Mouse (Mus musculus) neutrophil, adult 65 days (primary cell): ENCODE data around the gene Srp54b. TPM values are rescaled to one million over a fixed set of nuclear protein-coding genes. Genes with fewer than 3 reads are reported as not detected.

ENCODE experiments used
- total RNA-seq: library from RNA; stranded (reverse); gene quantifications from 2 replicates; pipeline ENCODE4 v1.2.4, GENCODE M21; 2023

The Srp54b gene
- total RNA-seq: 23.9 and 33.9 TPM in 2 replicates

GRCm38 (mm10) chr12:55154559-55155448 lies at the start of gene Srp54b:
Gene Srp54b, plus strand, starts transcription at chr12:55155104.

GRCm38 (mm10) chr12:55124242-55124641 lies 30.7 kb upstream of the Srp54b start, which contains the start of gene Fam177a:
Gene Fam177a, plus strand, starts transcription at chr12:55124469.

GRCm38 (mm10) chr12:55199306-55199705 lies 44.4 kb downstream of the Srp54b start, which contains the start of gene 1700047I17Rik2:
Gene 1700047I17Rik2, plus strand, starts transcription at chr12:55199592.

GRCm38 (mm10) chr12:55229626-55230519 lies 75.0 kb downstream of the Srp54b start, which contains the start of gene Srp54c:
Gene Srp54c, plus strand, starts transcription at chr12:55230168.

Other genes starting within 250 kb of the Srp54b start
- not detected in 2 replicates for gene Gm20403, start 168.6 kb upstream of the Srp54b start, total RNA-seq
- gene Baz1a, start 140.8 kb upstream of the Srp54b start, total RNA-seq: 135 and 206 TPM in 2 replicates
- gene 2700097O09Rik, start 75.0 kb upstream of the Srp54b start, total RNA-seq: 1.5 and 2.9 TPM in 2 replicates
- 41.7 and 57.1 TPM in 2 replicates for gene Srp54a, start 74.8 kb upstream of the Srp54b start, total RNA-seq
- gene Fam177a, start 30.6 kb upstream of the Srp54b start, total RNA-seq: 3.7 and 4.2 TPM in 2 replicates
- gene 1700047I17Rik2, start 44.5 kb downstream of the Srp54b start, total RNA-seq: 5.3 and 5.7 TPM in 2 replicates
- gene Srp54c, start 75.1 kb downstream of the Srp54b start, total RNA-seq: 12.2 and 12.4 TPM in 2 replicates
- gene 1110008L16Rik, start 144.5 kb downstream of the Srp54b start, total RNA-seq: 2.4 and 2.9 TPM in 2 replicates
- 16.0 and 17.5 TPM in 2 replicates for gene Ppp2r3c, start 147.9 kb downstream of the Srp54b start, total RNA-seq
- gene Psma6, start 229.1 kb downstream of the Srp54b start, total RNA-seq: 90.2 and 91.7 TPM in 2 replicates